In the genomic region with DNA sequence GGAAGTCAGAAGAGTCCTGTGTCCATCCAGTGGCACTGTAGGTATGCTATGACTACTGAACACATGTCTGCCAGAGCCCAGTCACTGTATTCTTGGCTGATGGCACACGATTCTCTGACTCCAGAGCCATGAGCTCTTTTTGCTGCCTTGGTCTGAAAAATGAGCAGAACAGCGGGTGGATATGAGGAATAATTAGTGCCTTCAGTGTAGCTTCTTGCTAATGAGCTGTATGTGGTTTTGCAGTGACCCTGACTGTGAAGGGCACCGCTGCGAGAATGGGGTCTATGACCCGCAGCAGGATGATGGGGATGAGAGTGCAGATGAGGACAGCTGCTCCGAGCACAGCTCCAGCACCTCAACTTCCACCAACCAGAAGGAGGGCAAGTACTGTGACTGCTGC, we compare ENCODE assay signal across 21 mouse cellular contexts.
"Had no signal": no experiment of that assay in that cellular context is flagged by ENCODE, and none has a peak within 500 bp of the region (broad histone marks: within the 10 kb centered on the region; RNA-seq: fewer than 3 reads in every experiment).

No protein-coding gene starts in this region.

- H3K9ac ChIP-seq: liver, embryonic 14.5 days; lung, embryonic 14.5 days; midbrain, embryonic 12.5 days; neural tube, embryonic 13.5 days; neural tube, embryonic 15.5 days; stomach, embryonic 15.5 days had no signal

- H3K4me3 ChIP-seq: midbrain, embryonic 10.5 days; midbrain, embryonic 12.5 days; myocyte; neural tube, embryonic 13.5 days; neural tube, embryonic 15.5 days; stomach, embryonic 15.5 days had no signal

- H3K27me3 ChIP-seq: midbrain, embryonic 12.5 days; neural tube, embryonic 13.5 days; neural tube, embryonic 15.5 days; stomach, embryonic 15.5 days had no signal

- H3K4me2 ChIP-seq: lung, embryonic 14.5 days; midbrain, embryonic 12.5 days; neural tube, embryonic 13.5 days; neural tube, embryonic 15.5 days; stomach, embryonic 15.5 days had no signal

- ATAC-seq: midbrain, embryonic 16.5 days had no signal

- H3K27ac ChIP-seq: liver, embryonic 14.5 days; midbrain, embryonic 10.5 days; midbrain, embryonic 12.5 days; neural tube, embryonic 13.5 days; neural tube, embryonic 15.5 days; stomach, embryonic 15.5 days; stomach, postnatal 0 days had no signal

- DNase-seq: lung, adult 18-20 months; lung, embryonic 14.5 days; lung, postnatal 10 days; lung, postnatal 4 days; midbrain, embryonic 14.5 days; right cerebral cortex, adult 18-20 months; right cerebral cortex, postnatal 25 days; right cerebral cortex, postnatal 4 days; spleen, adult 18-20 months; thymus, adult 2 months; thymus, postnatal 25 days; thymus, postnatal 4 days had no signal

- H3K4me1 ChIP-seq: midbrain, embryonic 10.5 days; midbrain, embryonic 12.5 days; neural tube, embryonic 13.5 days; neural tube, embryonic 15.5 days; stomach, embryonic 15.5 days had no signal

- H3K9me3 ChIP-seq: midbrain, embryonic 10.5 days; midbrain, embryonic 12.5 days; neural tube, embryonic 13.5 days; neural tube, embryonic 15.5 days; stomach, embryonic 15.5 days had no signal
